Mouse (Mus musculus) liver, adult 2 months (tissue): ENCODE results near the gene Ddx42.

Source experiments
- CTCF ChIP-seq: fragments of 200-500 bp; IDR thresholded peaks from 2 replicates; pipeline ENCODE4 v1.5.1; 2011; ENCODE audit warnings: low read depth, low read length, control low read depth
- POLR2A ChIP-seq: fragments of 200-500 bp; IDR thresholded peaks from 2 replicates; pipeline ENCODE4 v1.6.1; 2011; ENCODE audit warnings: low read length, control low read depth; ENCODE audit not compliant: insufficient read depth; ENCODE audit errors: extremely low read depth

DNA sequence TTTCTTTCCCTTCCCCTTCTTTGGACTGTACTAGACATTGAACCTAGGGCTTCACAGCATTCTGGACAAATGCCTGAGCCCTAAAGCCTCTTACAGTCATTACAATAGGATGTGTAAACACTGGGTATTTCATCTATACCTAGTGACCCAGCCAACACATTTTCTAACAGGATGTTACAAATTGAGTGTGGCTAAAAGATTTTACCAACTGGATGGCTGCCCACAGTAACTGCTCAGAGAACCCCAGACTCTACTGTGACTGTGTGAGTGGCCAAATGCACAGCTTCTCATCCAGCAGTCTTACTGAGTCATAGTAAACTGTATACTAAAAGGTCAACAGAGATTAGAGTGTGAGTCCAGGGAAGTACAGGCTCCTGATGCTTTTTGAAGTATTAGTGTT is 21.4 kb upstream of the Ddx42 start:
- no peak for TF ChIP-seq POLR2A
- TF ChIP-seq CTCF: no peak
